Mouse (Mus musculus) myocyte (in vitro differentiated cells): Measurements from ENCODE around the gene Tmem201. TPM values are rescaled to one million over a fixed set of nuclear protein-coding genes. Genes with fewer than 3 reads are reported as not detected.
A peak's percentile ranks its signal among the peaks of the same experiment; 100 is the strongest.

ENCODE experiments used
- H3K27me3 ChIP-seq: one replicate; pipeline ENCODE4 v1.6.1; 2011; ENCODE audit not compliant: control insufficient read depth, insufficient read depth, insufficient read length
- H3K36me3 ChIP-seq: one replicate; pipeline ENCODE4 v1.6.1; 2011; ENCODE audit not compliant: control insufficient read depth, insufficient read depth
- H3K4me2 ChIP-seq: one replicate; pipeline ENCODE4 v1.6.1; 2011; ENCODE audit warnings: low read depth, control low read depth
- H3K4me3 ChIP-seq: one replicate; pipeline ENCODE4 v1.5.1; 2011; ENCODE audit warnings: mild to moderate bottlenecking, control low read depth, moderate library complexity
- H3K79me2 ChIP-seq: one replicate; pipeline ENCODE4 v1.6.1; 2011; ENCODE audit not compliant: control insufficient read depth, insufficient read depth
- H3ac ChIP-seq: one replicate; pipeline ENCODE4 v1.6.1; 2011; ENCODE audit not compliant: control insufficient read depth, insufficient read length
- CEBPB ChIP-seq: IDR thresholded peaks from 2 replicates; pipeline ENCODE4 v1.6.1; 2011; ENCODE audit warnings: mild to moderate bottlenecking, moderate library complexity; ENCODE audit not compliant: poor library complexity, insufficient read depth, severe bottlenecking
- E2F4 ChIP-seq: IDR thresholded peaks from one replicate; pipeline ENCODE4 v1.6.1; 2011; ENCODE audit warnings: mild to moderate bottlenecking, control low read depth, moderate library complexity; ENCODE audit not compliant: insufficient read depth
- MAX ChIP-seq: IDR thresholded peaks from one replicate; pipeline ENCODE4 v1.6.1; 2011; ENCODE audit warnings: low read depth, mild to moderate bottlenecking, control low read depth
- MYOD1 ChIP-seq, 3 experiments: IDR thresholded peaks; one replicate each; pipeline ENCODE4 v1.6.1; 2011; ENCODE audit warnings: control low read depth in 2 of 3, low read depth in 2 of 3, mild to moderate bottlenecking in 2 of 3, moderate library complexity in 1 of 3; ENCODE audit not compliant: insufficient read length in 2 of 3, control insufficient read depth in 1 of 3
- MYOG ChIP-seq, 3 experiments: IDR thresholded peaks; one replicate each; pipeline ENCODE4 v1.6.1; 2011; ENCODE audit warnings: control low read depth in 2 of 3, low read depth in 2 of 3, mild to moderate bottlenecking in 2 of 3; ENCODE audit not compliant: insufficient read length in 2 of 3, control insufficient read depth in 1 of 3, insufficient read depth in 1 of 3
- POLR2A ChIP-seq: IDR thresholded peaks from one replicate; pipeline ENCODE4 v1.6.1; 2011; ENCODE audit warnings: low read depth, mild to moderate bottlenecking, control low read depth, moderate library complexity; ENCODE audit not compliant: insufficient read length
- POLR2AphosphoS2 ChIP-seq: IDR thresholded peaks from one replicate; pipeline ENCODE4 v1.6.1; 2011; ENCODE audit warnings: low read depth, control low read depth; ENCODE audit not compliant: insufficient read length
- REST ChIP-seq: IDR thresholded peaks from one replicate; pipeline ENCODE4 v1.6.1; 2011; ENCODE audit warnings: mild to moderate bottlenecking, control low read depth, moderate library complexity; ENCODE audit not compliant: insufficient read depth, insufficient read length
- SRF ChIP-seq: IDR thresholded peaks from one replicate; pipeline ENCODE4 v1.6.1; 2011; ENCODE audit warnings: low read depth; ENCODE audit not compliant: control insufficient read depth, insufficient read length
- TCF12 ChIP-seq: IDR thresholded peaks from one replicate; pipeline ENCODE4 v1.6.1; 2011; ENCODE audit warnings: mild to moderate bottlenecking, control low read depth; ENCODE audit not compliant: poor library complexity, insufficient read depth, severe bottlenecking
- TCF3 ChIP-seq: IDR thresholded peaks from one replicate; pipeline ENCODE4 v1.6.1; 2011; ENCODE audit warnings: low read depth, control low read depth; ENCODE audit not compliant: insufficient read length
- USF1 ChIP-seq: IDR thresholded peaks from one replicate; pipeline ENCODE4 v1.6.1; 2011; ENCODE audit warnings: low read depth, mild to moderate bottlenecking, control low read depth, moderate library complexity
- polyA plus RNA-seq: library from polyadenylated mRNA; unstranded; fragments of >200 nt; fragmentation: generic; extraction: Trizol; gene quantifications from one replicate; pipeline ENCODE4 v1.2.1, GENCODE M21; 2012; ENCODE audit warnings: missing spikeins

Gene Tmem201
- polyA plus RNA-seq, 1 experiment = 31.1 TPM

DNA sequence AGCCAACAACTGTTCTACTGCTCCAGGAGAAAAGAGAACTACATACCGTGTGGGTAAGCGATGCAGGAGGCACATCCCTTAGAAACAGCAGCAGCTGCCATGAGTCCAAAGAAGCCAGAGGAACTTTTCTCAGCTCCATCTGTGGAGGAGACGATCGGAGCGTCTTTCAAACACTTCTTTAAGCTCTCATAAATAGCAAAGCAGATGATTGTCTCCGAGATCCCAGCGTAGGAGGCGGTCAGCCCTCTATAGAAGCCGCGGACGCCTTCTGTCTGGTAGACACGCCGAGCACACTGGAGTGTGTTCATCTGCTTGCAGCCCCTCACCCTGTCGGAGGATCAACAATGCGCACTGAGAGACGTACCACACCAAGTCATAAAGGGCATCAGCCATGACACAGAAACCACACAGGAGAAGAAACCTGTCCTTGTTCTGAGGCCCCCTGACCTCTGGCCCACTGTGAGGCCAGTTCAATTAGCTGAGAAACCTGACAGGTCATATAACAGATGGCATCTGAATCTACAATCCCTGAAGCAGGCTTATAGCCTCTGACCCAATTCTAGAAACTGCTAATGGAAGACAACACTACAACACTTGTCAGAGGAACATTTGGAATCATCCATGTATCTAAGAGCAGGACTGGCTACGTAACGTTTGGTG lies 11.3 kb upstream of the Tmem201 start:
- no peaks in the 10 kb centered on the region for H3K27me3 ChIP-seq
- peaks cover 23% of the 10 kb centered on the region for H3K36me3 ChIP-seq
- H3ac ChIP-seq = no peak overlapping the region
- H3K4me2 ChIP-seq = no peak overlapping the region
- H3K79me2 ChIP-seq = no peaks in the 10 kb centered on the region
- no peak overlapping the region for H3K4me3 ChIP-seq
- TF ChIP-seq POLR2A = no peak
- TF ChIP-seq MAX = no peak
- TF ChIP-seq CEBPB = no peak
- TF ChIP-seq MYOG (IDR thresholded peaks at IDR 0.05; ENCODE audit: control insufficient read depth in 1 of 3, insufficient read depth in 1 of 3, insufficient read length in 2 of 3, low read depth in 2 of 3) = no peak
- TF ChIP-seq USF1 = no peak
- no peak for TF ChIP-seq POLR2AphosphoS2
- TF ChIP-seq TCF3 = no peak
- TF ChIP-seq E2F4 = no peak
- TF ChIP-seq SRF = no peak
- TF ChIP-seq TCF12 = no peak
- TF ChIP-seq MYOD1 (IDR thresholded peaks at IDR 0.05; ENCODE audit: control insufficient read depth in 1 of 3, insufficient read length in 2 of 3, low read depth in 2 of 3) = no peak
- no peak for TF ChIP-seq REST

DNA sequence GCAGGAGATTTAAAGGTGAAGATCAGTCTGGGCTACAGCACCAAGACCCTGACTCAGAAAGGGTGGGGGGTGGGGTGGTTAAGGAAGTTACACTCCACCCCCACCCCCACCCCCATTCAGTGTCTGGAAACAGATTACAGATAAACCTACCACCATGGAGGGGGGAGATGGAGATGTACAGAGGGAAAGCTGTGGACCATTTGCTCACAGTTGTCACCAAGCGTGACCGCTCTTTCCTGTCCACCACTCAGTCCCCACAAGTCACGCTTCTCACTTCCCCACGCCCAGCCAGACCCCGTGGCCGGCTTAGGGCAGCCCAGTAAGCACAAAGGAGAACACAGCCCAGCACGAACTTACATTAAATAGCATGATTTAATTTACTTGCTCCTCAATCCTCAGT lies 6.3 kb upstream of the Tmem201 start:
- peaks cover 15% of the 10 kb centered on the region for H3K36me3 ChIP-seq
- TF ChIP-seq USF1 = no peak
- no peak for TF ChIP-seq TCF3
- TF ChIP-seq SRF = no peak
- no peaks in the 10 kb centered on the region for H3K79me2 ChIP-seq
- H3ac ChIP-seq = no peak overlapping the region
- no peak overlapping the region for H3K4me2 ChIP-seq
- no peak overlapping the region for H3K4me3 ChIP-seq
- H3K27me3 ChIP-seq = no peaks in the 10 kb centered on the region

DNA sequence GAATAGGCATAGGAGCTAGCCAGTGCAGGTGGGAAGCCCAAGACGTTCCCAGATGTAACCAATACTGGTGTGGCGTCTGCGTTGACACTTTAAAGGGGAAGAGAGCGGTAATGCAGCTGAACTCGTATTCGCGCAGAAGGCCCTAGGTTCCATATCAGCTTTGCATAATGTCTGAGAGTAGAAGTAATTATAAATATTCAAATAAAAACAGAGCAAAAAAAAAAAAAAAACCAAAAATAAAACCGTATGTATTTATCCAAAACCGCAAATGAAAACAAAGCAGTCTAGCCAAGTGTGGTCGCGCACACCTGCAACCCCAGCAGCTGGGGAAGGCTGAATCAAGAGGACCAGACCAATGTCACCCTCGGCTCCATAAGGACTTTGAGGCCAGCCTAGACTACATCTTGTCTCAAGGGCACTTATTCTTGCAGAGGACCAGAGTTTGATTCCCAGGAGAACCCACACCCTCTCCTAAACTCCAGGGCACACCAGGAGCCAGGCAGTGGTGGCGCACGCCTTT lies 4.2 kb upstream of the Tmem201 start:
- TF ChIP-seq USF1 (no peak), MAX (no peak), MYOG (IDR thresholded peaks at IDR 0.05; ENCODE audit: control insufficient read depth in 1 of 3, insufficient read depth in 1 of 3, insufficient read length in 2 of 3, low read depth in 2 of 3) (no peak), POLR2AphosphoS2 (no peak)
- no peak overlapping the region for H3ac ChIP-seq

DNA sequence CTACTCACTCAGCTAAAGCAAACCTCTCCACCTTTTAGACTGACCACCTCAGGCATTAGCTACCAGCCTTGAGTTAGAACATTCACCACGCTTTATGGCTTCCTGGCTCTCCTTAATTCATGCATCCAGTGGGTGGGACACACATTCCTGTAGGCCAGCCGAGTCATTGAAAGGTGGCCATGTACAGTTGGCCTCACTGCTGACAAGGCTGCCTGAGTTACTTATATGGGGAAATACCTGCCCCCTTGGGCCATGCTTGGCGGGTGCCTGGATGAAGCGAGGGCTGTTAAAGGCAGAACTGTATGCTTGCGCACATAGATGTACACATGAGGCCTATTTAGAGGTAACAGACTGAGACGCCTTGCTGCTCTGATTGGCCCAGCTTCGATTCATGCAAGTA lies 2.5 kb upstream of the Tmem201 start:
- Histone ChIP-seq H3K4me2 (no peak overlapping the region), H3K79me2 (peaks cover 22% of the 10 kb centered on the region), H3ac (no peak overlapping the region), H3K4me3 (no peak overlapping the region), H3K27me3 (no peaks in the 10 kb centered on the region), H3K36me3 (peaks cover 8% of the 10 kb centered on the region)
- TF ChIP-seq MAX (no peak), POLR2A (no peak), TCF3 (no peak), POLR2AphosphoS2 (peak; percentile 55)

More for the DNA sequence above, 4.2 kb upstream of the Tmem201 start:
- Histone ChIP-seq H3K27me3 (no peaks in the 10 kb centered on the region), H3K4me3 (no peak overlapping the region), H3K36me3 (peaks cover 8% of the 10 kb centered on the region), H3K79me2 (peaks cover 5% of the 10 kb centered on the region), H3K4me2 (no peak overlapping the region)

DNA sequence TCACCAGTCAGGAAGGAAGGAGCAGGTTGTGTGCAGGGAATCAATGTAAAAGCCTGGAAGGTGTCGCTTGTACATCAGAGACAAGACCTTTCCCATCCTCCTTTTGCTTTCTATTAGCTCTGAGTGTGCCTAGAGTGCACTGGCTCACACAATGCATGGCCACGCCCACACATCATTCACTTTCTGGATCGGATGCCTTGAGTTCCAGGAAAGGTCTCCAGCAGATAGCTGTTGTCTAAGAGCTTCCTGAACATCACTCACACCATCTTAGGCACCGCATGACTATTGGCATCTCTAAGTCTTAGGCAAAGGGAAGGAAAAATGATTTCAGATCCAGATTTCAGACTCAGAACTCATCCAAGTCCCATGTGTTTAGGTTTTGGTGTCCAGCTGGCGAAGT lies 1.6 kb upstream of the Tmem201 start:
- no peaks in the 10 kb centered on the region for H3K27me3 ChIP-seq
- peaks cover 8% of the 10 kb centered on the region for H3K36me3 ChIP-seq
- TF ChIP-seq REST (no peak), CEBPB (no peak), MYOD1 (IDR thresholded peaks at IDR 0.05; ENCODE audit: control insufficient read depth in 1 of 3, insufficient read length in 2 of 3, low read depth in 2 of 3) (no peak), MAX (no peak), SRF (no peak), USF1 (no peak), POLR2AphosphoS2 (no peak), POLR2A (no peak), E2F4 (no peak), MYOG (IDR thresholded peaks at IDR 0.05; ENCODE audit: control insufficient read depth in 1 of 3, insufficient read depth in 1 of 3, insufficient read length in 2 of 3, low read depth in 2 of 3) (no peak), TCF3 (no peak), TCF12 (no peak)
- peaks cover 30% of the 10 kb centered on the region for H3K79me2 ChIP-seq
- no peak overlapping the region for H3K4me2 ChIP-seq
- H3K4me3 ChIP-seq = no peak overlapping the region
- H3ac ChIP-seq = no peak overlapping the region
